Mouse (Mus musculus) induced T-regulatory cell, adult 2 months (primary cell): ENCODE measurements around the gene Nipa2.
"Not testable (repeated sequence)": the region's sequence is repeated elsewhere in the genome, so short reads cannot be mapped to it uniquely, and the experiment has no call there.

Experiments used
- DNase-seq: peaks from one replicate; pipeline ENCODE4 v3.0.0-alpha.2; 2012; ENCODE audit warnings: low read depth

Nipa2 gene

DNA sequence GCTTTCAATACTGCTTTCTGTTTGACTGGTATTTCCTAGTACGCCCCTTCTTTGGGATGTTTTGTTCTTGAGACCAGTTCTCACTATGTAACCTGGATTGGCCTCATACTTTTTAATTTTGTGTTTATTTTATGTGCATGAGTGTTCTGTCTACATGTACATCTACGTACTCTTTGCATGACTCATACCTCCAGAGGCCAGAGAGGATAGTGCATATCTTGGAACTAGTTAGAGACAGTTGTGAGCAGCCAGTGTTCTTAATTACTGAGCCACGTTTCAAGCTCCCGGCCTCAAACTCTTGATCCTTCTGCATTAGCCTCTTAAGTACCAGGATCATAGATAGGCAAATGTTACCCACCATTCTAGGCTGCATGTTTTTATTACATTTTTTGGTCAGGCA lies 23.9 kb downstream of the Nipa2 start:
- DNase-seq: no peak

DNA sequence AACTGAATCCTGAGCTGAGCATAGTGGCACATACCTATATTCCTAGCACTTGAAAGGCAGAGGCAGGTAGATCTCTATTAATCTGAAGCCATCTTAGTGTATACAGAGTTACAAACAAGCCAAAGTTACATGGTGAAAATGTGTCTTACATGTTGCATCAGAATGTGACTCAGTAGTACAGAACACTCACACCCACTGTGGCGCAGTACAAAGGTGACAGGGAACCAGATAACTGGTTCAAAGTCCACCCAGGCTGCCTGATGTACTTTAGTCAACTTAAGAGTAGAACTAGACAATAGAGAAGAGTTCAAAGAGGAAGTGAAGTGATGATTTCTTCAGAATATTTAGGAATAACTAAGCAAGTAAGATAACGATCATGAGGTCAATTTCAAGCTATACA lies 27.3 kb downstream of the Nipa2 start:
- no peak for DNase-seq

DNA sequence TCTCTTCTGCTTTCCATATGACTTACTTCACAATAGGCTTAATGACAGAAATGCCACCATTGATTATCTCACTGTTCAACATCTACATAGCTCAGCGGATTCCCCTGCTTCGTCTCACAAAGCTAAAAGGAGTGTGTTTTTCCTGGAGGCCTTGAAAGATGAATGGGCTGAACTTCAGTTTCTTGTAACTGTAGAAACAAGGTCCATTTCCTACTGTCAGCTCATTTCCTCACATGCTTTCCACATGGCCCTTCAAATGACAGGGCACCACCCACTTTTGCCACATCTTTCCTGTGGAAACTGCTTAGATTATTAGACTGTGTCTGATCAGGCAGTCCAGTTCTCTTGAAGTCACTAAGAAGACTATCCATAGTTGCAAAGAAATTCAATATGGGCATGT lies 33.6 kb downstream of the Nipa2 start:
- DNase-seq: no peak

- no peak for DNase-seq
Measured at GRCm38 (mm10) chr7:55927262-55927661, 35.0 kb downstream of the Nipa2 start.

- DNase-seq: not testable (repeated sequence)
Measured at GRCm38 (mm10) chr7:55918365-55918764, 43.9 kb downstream of the Nipa2 start.

DNA sequence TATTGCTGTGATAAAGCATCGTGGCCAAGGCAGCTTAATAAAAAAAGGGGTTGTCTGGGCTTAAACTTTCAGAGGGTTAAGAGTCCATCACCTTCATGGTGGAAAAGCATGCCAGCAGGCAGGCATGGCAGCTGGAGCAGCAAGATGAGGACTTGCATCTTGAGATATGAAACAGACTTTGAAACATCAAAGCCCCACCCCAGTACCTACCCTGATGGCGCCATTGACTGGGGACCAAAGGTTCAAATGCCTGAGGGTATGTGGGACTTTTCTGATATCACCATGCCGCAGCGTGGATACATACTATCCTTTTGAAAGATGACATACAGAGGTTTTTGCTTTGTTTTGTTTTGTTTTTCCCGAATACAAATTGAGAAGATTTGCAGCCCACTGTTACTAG lies 50.2 kb downstream of the Nipa2 start:
- DNase-seq: no peak

GRCm38 (mm10) chr7:55911371-55911770 lies 50.9 kb downstream of the Nipa2 start:
- peak; percentile 10 for DNase-seq

- no peak for DNase-seq
Measured at GRCm38 (mm10) chr7:55910356-55910755, 51.9 kb downstream of the Nipa2 start.

- no peak for DNase-seq
Measured at GRCm38 (mm10) chr7:55909519-55909918, 52.8 kb downstream of the Nipa2 start.

DNA sequence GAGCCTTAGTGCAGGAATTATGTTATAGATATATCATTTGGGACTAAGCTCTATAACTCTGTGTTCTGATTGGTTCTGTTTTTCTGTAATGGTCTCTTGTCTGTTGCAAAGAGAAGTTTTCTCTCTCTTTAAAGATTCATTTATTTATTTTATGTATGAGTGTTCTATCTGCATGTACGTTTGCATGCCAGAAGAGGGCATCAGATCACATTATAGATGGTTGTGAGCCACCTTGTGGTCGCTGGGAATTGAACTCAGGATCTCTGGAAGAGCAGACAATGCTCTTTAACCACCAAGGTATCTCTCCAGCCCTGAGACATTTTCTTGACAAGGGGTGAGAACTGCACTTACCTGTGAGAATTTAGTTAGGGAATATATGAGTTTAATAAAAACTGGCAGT lies 56.8 kb downstream of the Nipa2 start:
- DNase-seq: no peak

GRCm38 (mm10) chr7:55903766-55904165 lies 58.5 kb downstream of the Nipa2 start:
- no peak for DNase-seq

DNA sequence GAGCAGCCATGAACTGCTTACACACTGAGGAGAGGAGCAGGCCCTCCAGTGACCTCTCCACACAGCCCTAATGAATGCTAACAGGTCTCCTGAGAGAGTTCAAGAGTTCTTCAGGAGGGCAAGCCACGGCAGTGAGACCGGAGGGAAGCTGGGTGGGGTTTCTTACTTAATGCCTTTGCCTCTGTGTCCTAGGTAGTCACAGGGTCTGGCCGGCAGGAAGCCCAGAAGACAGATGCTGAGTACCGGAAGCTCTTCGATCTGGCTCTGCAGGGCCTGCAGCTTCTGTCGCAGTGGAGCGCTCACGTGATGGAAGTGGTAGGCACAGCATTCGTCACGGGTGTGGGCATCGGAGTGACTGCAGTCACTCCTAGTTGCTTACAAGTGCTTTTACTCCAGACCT lies 70.5 kb downstream of the Nipa2 start:
- DNase-seq: peak; percentile 20

- DNase-seq: no peak
Measured at GRCm38 (mm10) chr7:55890731-55891130, 71.5 kb downstream of the Nipa2 start.

- DNase-seq: peak; percentile 33
Measured at GRCm38 (mm10) chr7:55889996-55890395, 72.3 kb downstream of the Nipa2 start.

- DNase-seq: no peak
Measured at GRCm38 (mm10) chr7:55888603-55889002, 73.7 kb downstream of the Nipa2 start.
